Mouse (Mus musculus): ENCODE data around the gene Zfp385b. TPM values are rescaled to one million over a fixed set of nuclear protein-coding genes. Genes with fewer than 3 reads are reported as not detected.

Gene Zfp385b
- polyA plus RNA-seq, 1 experiment from 2014 or later: 6.8 TPM

GRCm38 (mm10) chr2:77770056-77770697, 49.3 kb downstream of the Zfp385b start:
- Histone ChIP-seq H3K9ac (ENCODE audit: low read depth, low read length) (no peak overlapping the region), H3K36me3 (ENCODE audit: control insufficient read depth, insufficient read depth, low read length) (no peaks in the 10 kb centered on the region), H3K9me3 (ENCODE audit: control insufficient read depth, low read length) (no peaks in the 10 kb centered on the region), H3K27me3 (replicated peaks; ENCODE audit: control insufficient read depth, insufficient read depth, low read length) (no peaks in the 10 kb centered on the region), H3K4me1 (ENCODE audit: control insufficient read depth, insufficient read depth, low read length) (no peaks in the 10 kb centered on the region), H3K27ac (ENCODE audit: low read length) (no peak overlapping the region), H3K4me3 (ENCODE audit: low read length) (no peak overlapping the region), H3K4me2 (ENCODE audit: low read depth, low read length) (no peak overlapping the region)
- no peak for ATAC-seq
- WGBS: 56% methylated on average over 8 of the region's 8 CpGs

DNA sequence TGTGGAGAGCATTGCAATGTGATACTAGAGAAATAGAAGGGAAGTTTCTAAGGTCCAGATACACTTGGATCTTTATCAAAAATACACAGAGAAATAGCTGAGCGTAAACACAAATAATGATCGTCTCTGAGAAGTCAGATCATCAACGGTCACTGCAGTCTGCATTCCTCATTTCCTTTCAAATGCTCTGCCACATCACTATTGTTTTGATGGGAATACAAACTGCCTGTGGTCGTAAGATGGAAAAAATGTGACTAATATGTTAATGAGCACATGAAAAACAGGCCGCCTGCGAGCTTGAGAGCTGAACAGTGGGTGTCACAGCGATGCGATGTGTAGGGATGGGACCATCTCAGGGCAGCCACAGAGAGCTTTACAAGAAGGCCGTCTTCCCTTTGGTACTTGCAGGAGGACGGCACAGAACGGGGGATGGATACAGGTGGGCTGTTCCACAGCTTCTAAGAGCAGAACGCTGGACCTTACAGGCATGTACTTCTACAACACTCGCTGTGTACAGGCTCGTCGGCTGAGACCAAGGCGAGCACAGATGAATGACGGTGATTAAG, 51.0 kb downstream of the Zfp385b start:
- H3K4me1 ChIP-seq (ENCODE audit: control insufficient read depth, insufficient read depth, low read length): no peaks in the 10 kb centered on the region
- no peak overlapping the region for H3K4me3 ChIP-seq (ENCODE audit: low read length)
- H3K9ac ChIP-seq (ENCODE audit: low read depth, low read length): no peak overlapping the region
- no peak overlapping the region for H3K27ac ChIP-seq (ENCODE audit: low read length)
- H3K36me3 ChIP-seq (ENCODE audit: control insufficient read depth, insufficient read depth, low read length): no peaks in the 10 kb centered on the region
- H3K4me2 ChIP-seq (ENCODE audit: low read depth, low read length): no peak overlapping the region
- no peak for ATAC-seq
- no peaks in the 10 kb centered on the region for H3K27me3 ChIP-seq (replicated peaks; ENCODE audit: control insufficient read depth, insufficient read depth, low read length)
- WGBS: 73% methylated on average over 17 of the region's 17 CpGs
- no peaks in the 10 kb centered on the region for H3K9me3 ChIP-seq (ENCODE audit: control insufficient read depth, low read length)

GRCm38 (mm10) chr2:77761967-77762366, 57.5 kb downstream of the Zfp385b start:
- H3K4me2 ChIP-seq (ENCODE audit: low read depth, low read length): no peak overlapping the region
- no peak overlapping the region for H3K9ac ChIP-seq (ENCODE audit: low read depth, low read length)
- H3K4me3 ChIP-seq (ENCODE audit: low read length): no peak overlapping the region
- 86% methylated on average over 8 of the region's 8 CpGs for WGBS
- ATAC-seq: no peak
- H3K27ac ChIP-seq (ENCODE audit: low read length): no peak overlapping the region
- no peaks in the 10 kb centered on the region for H3K36me3 ChIP-seq (ENCODE audit: control insufficient read depth, insufficient read depth, low read length)
- H3K27me3 ChIP-seq (replicated peaks; ENCODE audit: control insufficient read depth, insufficient read depth, low read length): no peaks in the 10 kb centered on the region
- H3K9me3 ChIP-seq (ENCODE audit: control insufficient read depth, low read length): no peaks in the 10 kb centered on the region
- no peaks in the 10 kb centered on the region for H3K4me1 ChIP-seq (ENCODE audit: control insufficient read depth, insufficient read depth, low read length)

DNA sequence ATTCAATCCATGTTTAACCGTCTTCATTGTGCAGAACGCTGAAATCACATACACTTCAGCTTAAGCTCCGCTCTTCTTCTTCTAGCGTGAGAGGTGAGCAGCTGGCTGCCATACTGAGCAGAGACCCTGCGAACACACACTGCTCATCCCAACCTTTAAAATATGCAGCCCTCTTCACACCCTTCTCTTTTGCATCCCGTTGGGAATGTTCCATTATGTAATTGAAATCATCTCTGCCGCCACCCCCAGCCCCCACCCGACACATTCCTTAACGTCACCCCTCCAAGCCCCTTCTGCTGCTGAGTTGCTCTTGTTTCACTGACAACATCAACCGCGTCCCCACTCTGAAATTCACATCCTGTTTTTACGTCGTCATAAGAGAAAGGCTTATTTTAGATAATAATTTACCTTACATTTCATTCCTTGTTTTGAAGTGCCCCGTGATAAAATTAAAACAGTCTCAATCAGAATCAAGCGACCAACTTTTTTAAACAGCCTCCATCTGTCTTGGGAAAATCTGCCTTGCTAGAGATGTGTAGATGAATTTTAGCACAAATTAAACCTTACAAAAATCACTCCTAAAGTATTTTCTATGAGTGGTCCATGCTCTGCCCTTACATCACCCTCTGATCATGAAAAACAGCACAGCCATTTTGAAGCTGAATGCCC, 60.9 kb downstream of the Zfp385b start:
- WGBS: 68% methylated on average over 15 of the region's 15 CpGs
- H3K27ac ChIP-seq (ENCODE audit: low read length): no peak overlapping the region
- H3K36me3 ChIP-seq (ENCODE audit: control insufficient read depth, insufficient read depth, low read length): no peaks in the 10 kb centered on the region
- H3K4me1 ChIP-seq (ENCODE audit: control insufficient read depth, insufficient read depth, low read length): no peaks in the 10 kb centered on the region
- H3K4me3 ChIP-seq (ENCODE audit: low read length): no peak overlapping the region
- no peaks in the 10 kb centered on the region for H3K9me3 ChIP-seq (ENCODE audit: control insufficient read depth, low read length)
- ATAC-seq: no peak
- H3K27me3 ChIP-seq (replicated peaks; ENCODE audit: control insufficient read depth, insufficient read depth, low read length): no peaks in the 10 kb centered on the region
- no peak overlapping the region for H3K4me2 ChIP-seq (ENCODE audit: low read depth, low read length)
- H3K9ac ChIP-seq (ENCODE audit: low read depth, low read length): no peak overlapping the region

GRCm38 (mm10) chr2:77752491-77752890, 66.9 kb downstream of the Zfp385b start:
- WGBS: 81% methylated on average over 4 of the region's 4 CpGs
- H3K27ac ChIP-seq (ENCODE audit: low read length): no peak overlapping the region
- no peak overlapping the region for H3K4me3 ChIP-seq (ENCODE audit: low read length)
- ATAC-seq: no peak
- no peaks in the 10 kb centered on the region for H3K36me3 ChIP-seq (ENCODE audit: control insufficient read depth, insufficient read depth, low read length)
- no peak overlapping the region for H3K4me2 ChIP-seq (ENCODE audit: low read depth, low read length)
- H3K27me3 ChIP-seq (replicated peaks; ENCODE audit: control insufficient read depth, insufficient read depth, low read length): no peaks in the 10 kb centered on the region
- no peaks in the 10 kb centered on the region for H3K9me3 ChIP-seq (ENCODE audit: control insufficient read depth, low read length)
- H3K4me1 ChIP-seq (ENCODE audit: control insufficient read depth, insufficient read depth, low read length): no peaks in the 10 kb centered on the region
- H3K9ac ChIP-seq (ENCODE audit: low read depth, low read length): no peak overlapping the region

DNA sequence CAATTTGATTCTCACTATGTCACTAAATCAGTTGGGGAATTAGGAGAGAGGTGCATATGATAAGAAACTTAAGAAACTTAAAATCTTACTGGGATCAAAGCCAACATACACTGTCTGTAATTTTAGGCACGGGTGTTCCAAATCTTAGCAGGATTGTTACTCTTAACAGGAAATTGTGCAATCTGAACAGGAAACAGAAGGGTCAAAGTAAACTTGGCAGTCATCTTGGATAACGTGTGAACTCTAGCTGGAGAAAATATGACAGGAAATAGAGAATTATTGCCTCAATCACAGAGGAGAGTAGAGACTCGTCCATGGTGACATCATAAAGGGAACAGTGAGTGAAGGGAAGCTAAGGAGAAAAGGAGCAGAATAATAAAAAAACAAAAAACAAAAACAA, 69.8 kb downstream of the Zfp385b start:
- Histone ChIP-seq H3K4me1 (ENCODE audit: control insufficient read depth, insufficient read depth, low read length) (no peaks in the 10 kb centered on the region), H3K27me3 (replicated peaks; ENCODE audit: control insufficient read depth, insufficient read depth, low read length) (no peaks in the 10 kb centered on the region), H3K9me3 (ENCODE audit: control insufficient read depth, low read length) (no peaks in the 10 kb centered on the region), H3K27ac (ENCODE audit: low read length) (no peak overlapping the region), H3K36me3 (ENCODE audit: control insufficient read depth, insufficient read depth, low read length) (no peaks in the 10 kb centered on the region), H3K4me2 (ENCODE audit: low read depth, low read length) (no peak overlapping the region), H3K9ac (ENCODE audit: low read depth, low read length) (no peak overlapping the region), H3K4me3 (ENCODE audit: low read length) (no peak overlapping the region)
- 40% methylated on average over 3 of the region's 3 CpGs for WGBS
- no peak for ATAC-seq

DNA sequence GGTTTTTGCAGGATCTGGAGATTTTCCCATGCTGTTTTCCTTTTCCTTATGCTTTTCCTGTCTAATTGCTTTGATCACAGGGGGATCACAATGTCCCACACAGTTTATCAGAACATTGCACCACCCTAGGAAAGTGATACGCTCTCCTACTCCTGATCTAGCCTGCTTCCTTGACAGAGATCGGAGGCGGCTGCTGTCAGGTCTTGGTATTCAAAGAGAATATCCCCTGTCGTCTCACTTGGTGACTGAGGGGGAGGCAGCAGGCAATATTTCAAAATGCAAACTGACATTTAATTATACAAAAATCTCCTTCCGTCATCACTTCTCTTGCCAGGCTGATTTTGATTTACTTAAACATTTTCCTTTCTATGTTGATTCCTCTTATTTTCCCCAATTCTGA, 73.0 kb downstream of the Zfp385b start:
- no peak overlapping the region for H3K27ac ChIP-seq (ENCODE audit: low read length)
- H3K4me1 ChIP-seq (ENCODE audit: control insufficient read depth, insufficient read depth, low read length): no peaks in the 10 kb centered on the region
- no peak overlapping the region for H3K4me3 ChIP-seq (ENCODE audit: low read length)
- no peak for ATAC-seq
- no peaks in the 10 kb centered on the region for H3K9me3 ChIP-seq (ENCODE audit: control insufficient read depth, low read length)
- no peak overlapping the region for H3K9ac ChIP-seq (ENCODE audit: low read depth, low read length)
- H3K4me2 ChIP-seq (ENCODE audit: low read depth, low read length): no peak overlapping the region
- H3K36me3 ChIP-seq (ENCODE audit: control insufficient read depth, insufficient read depth, low read length): no peaks in the 10 kb centered on the region
- H3K27me3 ChIP-seq (replicated peaks; ENCODE audit: control insufficient read depth, insufficient read depth, low read length): no peaks in the 10 kb centered on the region
- WGBS: 82% methylated on average over 5 of the region's 5 CpGs

GRCm38 (mm10) chr2:77745246-77745645, 74.2 kb downstream of the Zfp385b start:
- Histone ChIP-seq H3K9ac (ENCODE audit: low read depth, low read length) (no peak overlapping the region), H3K27ac (ENCODE audit: low read length) (no peak overlapping the region), H3K27me3 (replicated peaks; ENCODE audit: control insufficient read depth, insufficient read depth, low read length) (no peaks in the 10 kb centered on the region), H3K9me3 (ENCODE audit: control insufficient read depth, low read length) (no peaks in the 10 kb centered on the region), H3K4me3 (ENCODE audit: low read length) (no peak overlapping the region), H3K4me1 (ENCODE audit: control insufficient read depth, insufficient read depth, low read length) (no peaks in the 10 kb centered on the region), H3K36me3 (ENCODE audit: control insufficient read depth, insufficient read depth, low read length) (no peaks in the 10 kb centered on the region), H3K4me2 (ENCODE audit: low read depth, low read length) (no peak overlapping the region)
- no peak for ATAC-seq
- 93% methylated on average over 7 of the region's 7 CpGs for WGBS

DNA sequence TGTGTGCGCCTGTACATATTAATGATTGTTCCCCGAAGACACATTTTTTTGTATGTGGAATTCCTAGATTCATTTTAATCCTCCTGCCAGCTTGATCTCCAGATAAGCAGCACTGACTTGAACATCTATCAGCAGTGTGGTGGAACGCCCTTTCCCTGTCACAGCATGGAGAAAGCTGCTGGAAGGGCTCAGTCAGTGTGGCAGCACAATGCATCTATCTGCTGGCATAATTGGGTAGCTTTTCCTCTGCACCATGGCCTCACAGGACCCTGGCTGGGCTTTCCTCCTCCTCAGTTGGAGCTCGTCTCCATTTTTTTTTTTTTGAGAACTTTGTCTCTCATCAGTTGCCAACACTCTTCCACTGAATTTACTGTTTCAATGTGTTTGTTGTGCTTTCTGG, 77.1 kb downstream of the Zfp385b start:
- Histone ChIP-seq H3K9me3 (ENCODE audit: control insufficient read depth, low read length) (no peaks in the 10 kb centered on the region), H3K4me2 (ENCODE audit: low read depth, low read length) (no peak overlapping the region), H3K27ac (ENCODE audit: low read length) (no peak overlapping the region), H3K36me3 (ENCODE audit: control insufficient read depth, insufficient read depth, low read length) (no peaks in the 10 kb centered on the region), H3K9ac (ENCODE audit: low read depth, low read length) (no peak overlapping the region), H3K4me3 (ENCODE audit: low read length) (no peak overlapping the region), H3K4me1 (ENCODE audit: control insufficient read depth, insufficient read depth, low read length) (no peaks in the 10 kb centered on the region), H3K27me3 (replicated peaks; ENCODE audit: control insufficient read depth, insufficient read depth, low read length) (no peaks in the 10 kb centered on the region)
- ATAC-seq: no peak
- 67% methylated on average over 4 of the region's 4 CpGs for WGBS

Measured in intestine, embryonic 16.5 days (tissue).